Mouse (Mus musculus) cerebellum, adult 2 months (tissue): ENCODE measurements around the gene Kpna4. TPM values are rescaled to one million over a fixed set of nuclear protein-coding genes. Genes with fewer than 3 reads are reported as not detected.

ENCODE experiments used
- DNase-seq, 2 experiments: peaks; one replicate each; pipeline ENCODE4 v3.0.0; 2021
- H3K27ac ChIP-seq: fragments of 200-500 bp; 2 replicates; pipeline ENCODE4 v1.5.1; 2012; ENCODE audit warnings: low read length, control low read depth, inconsistent platforms; ENCODE audit not compliant: insufficient read depth
- H3K27me3 ChIP-seq: fragments of 200-500 bp; 2 replicates; pipeline ENCODE4 v1.6.1; 2012; ENCODE audit warnings: inconsistent platforms, mild to moderate bottlenecking, low read length, moderate library complexity; ENCODE audit not compliant: control insufficient read depth, insufficient read depth
- H3K4me1 ChIP-seq: fragments of 200-500 bp; 2 replicates; pipeline ENCODE4 v1.6.1; 2011; ENCODE audit warnings: low read length; ENCODE audit not compliant: control insufficient read depth, insufficient read depth
- H3K4me3 ChIP-seq: fragments of 200-500 bp; replicated peaks from 2 replicates; pipeline ENCODE3; 2011; ENCODE audit warnings: mild to moderate bottlenecking, low read depth, low read length, control low read depth; ENCODE audit not compliant: insufficient read depth
- CTCF ChIP-seq: fragments of 200-500 bp; IDR thresholded peaks from 2 replicates; pipeline ENCODE4 v1.5.1; 2011; ENCODE audit warnings: low read depth, mild to moderate bottlenecking, control low read depth, low read length, moderate library complexity, borderline replicate concordance; ENCODE audit not compliant: insufficient read depth
- POLR2A ChIP-seq: fragments of 200-500 bp; IDR thresholded peaks from 2 replicates; pipeline ENCODE4 v1.6.1; 2011; ENCODE audit warnings: low read length, control low read depth, borderline replicate concordance; ENCODE audit not compliant: insufficient read depth
- WGBS: fragments of 180-500 bp; shearing (Covaris S2); methylation state at CpG from one replicate; pipeline ENCODE4 v1.1.7; 2018; 5-methylcytosine and 5-hydroxymethylcytosine counted together
- polyA plus RNA-seq: library from polyadenylated mRNA; depleted of rRNA; stranded (reverse); fragments of >200 nt; gene quantifications from 2 replicates; pipeline ENCODE4 v1.2.3, GENCODE M21; 2012

Kpna4 gene
- polyA plus RNA-seq, 1 experiment = 31.0 TPM

DNA sequence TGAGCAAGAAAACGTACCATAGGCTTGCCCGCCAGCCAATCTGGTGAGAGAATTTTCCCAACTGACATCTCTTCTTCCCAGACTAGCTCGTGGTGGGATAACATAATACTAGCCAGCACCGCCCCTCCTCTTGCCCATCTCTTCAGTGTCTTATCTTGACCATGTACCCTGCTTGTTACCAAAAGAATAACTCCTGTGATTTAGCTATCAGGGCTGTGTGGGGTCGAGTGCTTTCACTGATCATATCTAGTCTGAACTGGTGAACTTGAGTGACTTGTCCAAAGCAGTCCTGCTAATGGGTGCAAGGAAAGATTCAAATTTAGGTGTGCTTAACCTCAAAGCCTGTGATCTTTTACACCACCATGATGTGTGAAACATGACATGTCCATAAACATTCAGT is 31.0 kb upstream of the Kpna4 start:
- Histone ChIP-seq H3K27ac (no peak overlapping the region), H3K27me3 (no peaks in the 10 kb centered on the region), H3K4me3 (no peak overlapping the region), H3K4me1 (no peaks in the 10 kb centered on the region)
- no peak for TF ChIP-seq POLR2A
- TF ChIP-seq CTCF = no peak
- 75% methylated on average over 5 of the region's 5 CpGs for WGBS
- DNase-seq = no peak

DNA sequence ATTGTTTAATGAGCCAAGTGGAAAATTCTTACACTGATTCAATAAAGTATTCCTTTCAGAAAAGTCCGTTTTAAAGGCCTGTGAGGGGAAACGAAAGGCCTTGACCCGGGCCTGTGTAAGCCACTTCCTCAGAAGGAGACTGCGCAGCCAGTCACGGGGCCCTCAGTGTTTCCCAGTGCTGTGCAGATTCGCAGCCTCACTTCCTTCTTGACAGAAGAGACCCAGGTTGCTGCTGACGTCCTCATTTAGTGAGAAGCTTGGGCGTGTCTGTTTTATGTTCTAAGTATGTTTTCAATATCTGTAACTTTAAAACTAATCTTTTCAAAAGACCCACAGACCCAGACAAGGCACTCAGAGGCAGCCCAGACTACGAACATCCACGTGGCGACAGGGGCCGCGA is 29.6 kb upstream of the Kpna4 start:
- 85% methylated on average over 13 of the region's 13 CpGs for WGBS
- no peak for DNase-seq
- Histone ChIP-seq H3K4me3 (no peak overlapping the region), H3K27me3 (no peaks in the 10 kb centered on the region), H3K27ac (no peak overlapping the region), H3K4me1 (no peaks in the 10 kb centered on the region)
- no peak for TF ChIP-seq CTCF
- no peak for TF ChIP-seq POLR2A

DNA sequence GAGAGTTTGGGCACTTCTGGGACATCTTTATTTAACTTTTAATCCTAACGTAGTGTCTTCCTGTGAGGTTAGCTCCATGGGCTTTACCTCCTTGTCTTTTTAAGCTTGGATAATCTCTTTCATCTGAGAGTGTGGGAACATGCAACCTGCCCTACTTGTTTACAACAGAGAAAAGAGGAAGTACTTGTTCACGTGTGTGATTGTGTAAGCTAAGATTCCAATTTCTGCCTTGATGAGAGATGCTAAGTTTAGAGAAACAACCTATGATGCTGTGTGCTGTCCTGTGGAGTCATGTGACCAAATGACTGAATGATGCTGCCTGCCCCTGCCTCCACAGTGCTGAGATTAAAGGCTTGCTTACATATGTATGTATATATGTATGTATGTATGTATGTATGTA is 27.8 kb upstream of the Kpna4 start:
- H3K27ac ChIP-seq = no peak overlapping the region
- no peak overlapping the region for H3K4me3 ChIP-seq
- H3K4me1 ChIP-seq = no peaks in the 10 kb centered on the region
- DNase-seq = no peak
- H3K27me3 ChIP-seq = no peaks in the 10 kb centered on the region
- WGBS = 81% methylated on average over 2 of the region's 2 CpGs
- TF ChIP-seq POLR2A (no peak), CTCF (no peak)

DNA sequence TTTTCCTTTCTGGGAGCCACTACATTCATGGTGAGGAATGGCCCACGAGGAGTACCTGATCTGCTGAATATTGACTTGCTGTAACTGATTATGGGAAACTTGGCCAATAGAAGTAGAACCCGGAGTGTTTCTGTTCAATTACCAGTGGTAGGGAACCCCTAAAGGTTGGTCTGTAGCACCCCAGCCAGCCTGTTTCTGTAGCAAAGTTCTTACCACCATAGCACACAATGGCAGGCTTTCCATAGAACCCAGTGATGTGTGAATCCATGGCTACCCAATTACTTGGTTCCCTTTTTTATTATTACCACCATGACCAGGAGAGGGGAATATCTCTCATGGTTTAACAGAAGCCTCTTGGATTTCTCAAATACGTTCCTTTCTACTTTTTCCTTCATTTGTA is 24.0 kb upstream of the Kpna4 start:
- H3K27me3 ChIP-seq = no peaks in the 10 kb centered on the region
- no peak overlapping the region for H3K4me3 ChIP-seq
- H3K4me1 ChIP-seq = no peaks in the 10 kb centered on the region
- DNase-seq = no peak
- 90% methylated on average over 3 of the region's 3 CpGs for WGBS
- H3K27ac ChIP-seq = no peak overlapping the region
- no peak for TF ChIP-seq CTCF
- no peak for TF ChIP-seq POLR2A

DNA sequence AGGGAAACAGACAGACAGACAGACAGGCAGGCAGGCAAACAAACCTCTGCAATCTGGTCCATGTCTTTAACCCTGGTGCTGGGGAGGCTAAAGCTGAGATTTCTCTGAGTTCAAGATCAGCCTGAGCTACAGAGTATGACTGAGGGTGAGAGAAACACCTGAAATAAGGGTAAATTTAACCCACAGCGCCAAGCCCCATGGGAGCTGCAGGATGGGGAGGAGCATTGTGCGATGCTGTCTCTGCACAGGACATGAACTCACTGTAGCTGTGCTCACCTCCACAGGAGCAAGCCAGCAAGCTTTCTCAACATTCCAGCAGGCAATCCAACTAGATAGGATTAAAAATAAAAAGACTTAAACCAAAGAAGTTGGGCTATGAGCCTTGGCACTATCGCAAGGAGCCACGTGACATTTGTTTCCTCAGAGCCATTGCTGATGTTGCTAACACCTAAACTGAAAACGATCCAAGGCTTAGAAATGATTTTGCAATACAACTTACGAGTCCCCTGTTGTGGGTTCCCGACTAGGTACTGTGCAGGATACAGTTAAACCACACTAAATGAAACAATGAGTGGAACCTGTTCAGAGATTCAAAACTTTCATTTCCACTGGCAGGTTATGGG is 15.6 kb upstream of the Kpna4 start:
- H3K27me3 ChIP-seq = no peaks in the 10 kb centered on the region

DNA sequence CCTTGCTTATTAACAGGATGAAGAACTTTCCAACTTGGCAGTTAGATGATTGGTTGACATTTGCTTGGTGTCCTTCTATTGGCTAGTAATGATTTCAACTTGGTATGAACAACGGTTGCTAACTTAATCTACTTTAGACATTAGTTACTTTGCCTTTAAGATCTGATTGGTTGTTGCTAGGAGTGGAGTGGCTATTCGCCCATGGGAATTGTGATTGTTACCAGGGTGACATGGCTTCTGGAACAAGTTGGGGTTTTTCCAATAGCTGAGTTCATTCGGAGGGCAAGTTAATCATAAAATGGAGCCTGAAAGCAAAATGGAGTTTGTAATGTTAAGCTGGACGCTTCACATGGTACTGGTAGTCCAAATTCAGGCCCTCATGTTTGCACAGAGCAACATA is 13.9 kb upstream of the Kpna4 start:
- H3K27ac ChIP-seq = no peak overlapping the region
- TF ChIP-seq POLR2A (no peak), CTCF (no peak)
- no peaks in the 10 kb centered on the region for H3K4me1 ChIP-seq
- no peak for DNase-seq
- H3K4me3 ChIP-seq = no peak overlapping the region
- 53% methylated on average over 4 of the region's 4 CpGs for WGBS
- no peaks in the 10 kb centered on the region for H3K27me3 ChIP-seq

More for the DNA sequence above, 15.6 kb upstream of the Kpna4 start:
- DNase-seq = no peak
- WGBS = 84% methylated on average over 7 of the region's 7 CpGs
- TF ChIP-seq POLR2A = no peak
- no peak for TF ChIP-seq CTCF
- no peaks in the 10 kb centered on the region for H3K4me1 ChIP-seq
- H3K27ac ChIP-seq = no peak overlapping the region
- no peak overlapping the region for H3K4me3 ChIP-seq

DNA sequence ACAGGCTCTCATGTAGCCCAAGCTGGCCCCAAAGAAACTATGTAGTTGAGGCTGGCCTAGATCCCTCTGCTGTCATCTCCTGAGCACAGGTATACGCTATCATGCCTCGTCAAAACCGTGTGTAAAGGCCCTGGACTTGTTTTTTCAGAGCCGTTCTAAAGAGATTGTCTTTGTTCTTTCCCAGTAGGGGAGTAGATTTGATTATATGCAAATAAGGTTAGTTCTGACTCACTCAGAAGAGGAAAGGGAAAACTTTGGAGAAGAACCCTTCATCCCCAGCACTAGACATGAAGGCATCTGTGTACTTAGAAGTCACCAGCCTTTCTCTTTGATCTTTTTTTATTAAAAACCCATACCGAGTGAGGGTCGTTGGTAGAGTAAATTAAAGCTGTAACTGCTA is 9.1 kb upstream of the Kpna4 start:
- Histone ChIP-seq H3K4me3 (no peak overlapping the region), H3K4me1 (no peaks in the 10 kb centered on the region), H3K27ac (no peak overlapping the region), H3K27me3 (no peaks in the 10 kb centered on the region)
- TF ChIP-seq POLR2A (no peak), CTCF (no peak)
- DNase-seq = no peak
- 63% methylated on average over 6 of the region's 6 CpGs for WGBS

DNA sequence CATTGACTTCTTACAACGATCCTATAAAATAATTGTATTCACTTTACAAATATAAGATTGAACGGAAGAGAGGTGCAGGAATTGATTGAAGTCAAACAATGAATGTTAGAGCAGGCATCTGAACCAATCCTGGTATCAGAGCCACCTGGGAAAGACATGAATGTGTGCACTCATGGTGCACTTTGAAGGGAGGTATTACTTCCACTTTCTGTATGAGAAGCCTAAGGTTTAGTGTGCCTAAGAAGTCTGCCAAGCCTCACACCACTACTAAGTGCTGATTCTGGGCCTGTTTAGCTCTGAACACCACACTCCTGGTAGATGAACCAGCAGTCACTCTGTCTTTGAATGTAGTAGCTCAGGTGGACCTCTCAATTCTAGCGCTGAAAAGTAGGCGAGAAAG is 4.1 kb upstream of the Kpna4 start:
- Histone ChIP-seq H3K4me1 (no peaks in the 10 kb centered on the region), H3K27me3 (no peaks in the 10 kb centered on the region), H3K27ac (no peak overlapping the region), H3K4me3 (no peak overlapping the region)
- 87% methylated on average over 4 of the region's 4 CpGs for WGBS
- no peak for DNase-seq
- no peak for TF ChIP-seq CTCF
- TF ChIP-seq POLR2A = no peak

DNA sequence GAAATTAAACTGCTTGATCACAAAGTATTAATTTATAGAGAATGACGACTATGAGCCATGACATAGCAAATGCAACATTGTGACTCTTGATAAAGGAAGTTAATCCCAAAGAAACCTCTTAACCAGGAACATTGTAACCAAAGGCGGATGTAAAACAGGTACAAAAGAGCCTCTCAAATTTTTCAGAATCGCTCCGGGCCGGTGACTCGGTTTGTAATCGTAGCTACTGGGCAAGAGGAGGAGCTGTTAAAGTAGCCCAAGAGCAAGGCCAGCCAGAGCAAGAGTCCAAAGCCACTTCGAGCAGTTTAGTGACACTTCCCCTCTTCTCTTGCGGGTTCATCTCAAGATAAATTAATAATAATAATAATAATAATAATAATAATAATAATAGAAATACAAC is 780 bp upstream of the Kpna4 start:
- Histone ChIP-seq H3K27ac (no peak overlapping the region), H3K27me3 (no peaks in the 10 kb centered on the region), H3K4me1 (no peaks in the 10 kb centered on the region), H3K4me3 (peak overlapping the region; percentile 62)
- WGBS = 6% methylated on average over 9 of the region's 9 CpGs
- peak in 1 of 2 experiments; percentile 9 for DNase-seq
- TF ChIP-seq CTCF (no peak), POLR2A (no peak)
